Mouse (Mus musculus): Measurements from ENCODE around the gene Acsbg2. TPM values are rescaled to one million over a fixed set of nuclear protein-coding genes. Genes with fewer than 3 reads are reported as not detected.
"Not testable (repeated sequence)": the region's sequence is repeated elsewhere in the genome, so short reads cannot be mapped to it uniquely, and the experiment has no call there.

The Acsbg2 gene
- polyA plus RNA-seq (2012; ENCODE audit: insufficient read depth, insufficient read length, missing spikeins) = not detected in 2 replicates

GRCm38 (mm10) chr17:56874237-56874636 is at the start of gene Acsbg2:
TSS of gene Acsbg2 (minus strand) at chr17:56874447.
- Histone ChIP-seq H3K4me3 (ENCODE audit: insufficient read depth, low read length) (no peak within 1 kb of the TSS), H3K4me1 (ENCODE audit: control insufficient read depth, insufficient read depth, low read length) (no peaks in the 10 kb centered on the region), H3K27ac (ENCODE audit: insufficient read depth, low read depth, low read length) (no peak within 1 kb of the TSS)
- TF ChIP-seq CTCF (IDR thresholded peaks at IDR 0.05; ENCODE audit: low read depth, low read length) (no peak), POLR2A (IDR thresholded peaks at IDR 0.05; ENCODE audit: borderline replicate concordance, low read depth, low read length) (no peak)

GRCm38 (mm10) chr17:56919725-56920124 is 45.5 kb upstream of the Acsbg2 start:
- H3K4me1 ChIP-seq (ENCODE audit: control insufficient read depth, insufficient read depth, low read length) = no peaks in the 10 kb centered on the region
- H3K4me3 ChIP-seq (ENCODE audit: insufficient read depth, low read length) = no peak overlapping the region
- H3K27ac ChIP-seq (ENCODE audit: insufficient read depth, low read depth, low read length) = no peak overlapping the region
- TF ChIP-seq POLR2A (IDR thresholded peaks at IDR 0.05; ENCODE audit: borderline replicate concordance, low read depth, low read length) (no peak), CTCF (IDR thresholded peaks at IDR 0.05; ENCODE audit: low read depth, low read length) (no peak)

- Histone ChIP-seq H3K4me1 (ENCODE audit: control insufficient read depth, insufficient read depth, low read length) (no peaks in the 10 kb centered on the region), H3K27ac (ENCODE audit: insufficient read depth, low read depth, low read length) (no peak overlapping the region), H3K4me3 (ENCODE audit: insufficient read depth, low read length) (no peak overlapping the region)
- TF ChIP-seq POLR2A (IDR thresholded peaks at IDR 0.05; ENCODE audit: borderline replicate concordance, low read depth, low read length) (no peak), CTCF (IDR thresholded peaks at IDR 0.05; ENCODE audit: low read depth, low read length) (no peak)
Observed at GRCm38 (mm10) chr17:56917166-56917565, 42.9 kb upstream of the Acsbg2 start.

- no peaks in the 10 kb centered on the region for H3K4me1 ChIP-seq (ENCODE audit: control insufficient read depth, insufficient read depth, low read length)
Observed at GRCm38 (mm10) chr17:56913444-56913843, 39.2 kb upstream of the Acsbg2 start.

GRCm38 (mm10) chr17:56913023-56913422 is 38.8 kb upstream of the Acsbg2 start:
- no peak overlapping the region for H3K27ac ChIP-seq (ENCODE audit: insufficient read depth, low read depth, low read length)
- no peak for TF ChIP-seq CTCF (IDR thresholded peaks at IDR 0.05; ENCODE audit: low read depth, low read length)
- no peak for TF ChIP-seq POLR2A (IDR thresholded peaks at IDR 0.05; ENCODE audit: borderline replicate concordance, low read depth, low read length)
- H3K4me1 ChIP-seq (ENCODE audit: control insufficient read depth, insufficient read depth, low read length) = no peaks in the 10 kb centered on the region
- no peak overlapping the region for H3K4me3 ChIP-seq (ENCODE audit: insufficient read depth, low read length)

More at GRCm38 (mm10) chr17:56913444-56913843, 39.2 kb upstream of the Acsbg2 start:
- Histone ChIP-seq H3K4me3 (ENCODE audit: insufficient read depth, low read length) (no peak overlapping the region), H3K27ac (ENCODE audit: insufficient read depth, low read depth, low read length) (no peak overlapping the region)
- TF ChIP-seq CTCF (IDR thresholded peaks at IDR 0.05; ENCODE audit: low read depth, low read length) (no peak), POLR2A (IDR thresholded peaks at IDR 0.05; ENCODE audit: borderline replicate concordance, low read depth, low read length) (no peak)

- H3K4me1 ChIP-seq (ENCODE audit: control insufficient read depth, insufficient read depth, low read length) = peaks cover 12% of the 10 kb centered on the region
- not testable (repeated sequence) for H3K4me3 ChIP-seq (ENCODE audit: insufficient read depth, low read length); H3K27ac ChIP-seq (ENCODE audit: insufficient read depth, low read depth, low read length)
Observed at GRCm38 (mm10) chr17:56909764-56910163, 35.5 kb upstream of the Acsbg2 start.

- Histone ChIP-seq H3K4me1 (ENCODE audit: control insufficient read depth, insufficient read depth, low read length) (peaks cover 12% of the 10 kb centered on the region), H3K27ac (ENCODE audit: insufficient read depth, low read depth, low read length) (no peak overlapping the region), H3K4me3 (ENCODE audit: insufficient read depth, low read length) (no peak overlapping the region)
- TF ChIP-seq POLR2A (IDR thresholded peaks at IDR 0.05; ENCODE audit: borderline replicate concordance, low read depth, low read length) = no peak
- no peak for TF ChIP-seq CTCF (IDR thresholded peaks at IDR 0.05; ENCODE audit: low read depth, low read length)
Observed at GRCm38 (mm10) chr17:56907887-56908286, 33.6 kb upstream of the Acsbg2 start.

GRCm38 (mm10) chr17:56907096-56907495 is 32.8 kb upstream of the Acsbg2 start:
- no peak overlapping the region for H3K27ac ChIP-seq (ENCODE audit: insufficient read depth, low read depth, low read length)
- TF ChIP-seq POLR2A (IDR thresholded peaks at IDR 0.05; ENCODE audit: borderline replicate concordance, low read depth, low read length) = no peak
- TF ChIP-seq CTCF (IDR thresholded peaks at IDR 0.05; ENCODE audit: low read depth, low read length) = no peak
- H3K4me1 ChIP-seq (ENCODE audit: control insufficient read depth, insufficient read depth, low read length) = peaks cover 12% of the 10 kb centered on the region
- H3K4me3 ChIP-seq (ENCODE audit: insufficient read depth, low read length) = no peak overlapping the region

- no peak overlapping the region for H3K4me3 ChIP-seq (ENCODE audit: insufficient read depth, low read length)
- TF ChIP-seq CTCF (IDR thresholded peaks at IDR 0.05; ENCODE audit: low read depth, low read length) = no peak
- H3K4me1 ChIP-seq (ENCODE audit: control insufficient read depth, insufficient read depth, low read length) = peaks cover 12% of the 10 kb centered on the region
- H3K27ac ChIP-seq (ENCODE audit: insufficient read depth, low read depth, low read length) = no peak overlapping the region
Observed at GRCm38 (mm10) chr17:56906166-56906565, 31.9 kb upstream of the Acsbg2 start.

GRCm38 (mm10) chr17:56902698-56903097 is 28.5 kb upstream of the Acsbg2 start:
- no peak overlapping the region for H3K4me3 ChIP-seq (ENCODE audit: insufficient read depth, low read length)
- H3K4me1 ChIP-seq (ENCODE audit: control insufficient read depth, insufficient read depth, low read length) = peaks cover 10% of the 10 kb centered on the region
- H3K27ac ChIP-seq (ENCODE audit: insufficient read depth, low read depth, low read length) = no peak overlapping the region
- TF ChIP-seq POLR2A (IDR thresholded peaks at IDR 0.05; ENCODE audit: borderline replicate concordance, low read depth, low read length) (no peak), CTCF (IDR thresholded peaks at IDR 0.05; ENCODE audit: low read depth, low read length) (no peak)

GRCm38 (mm10) chr17:56897630-56898195 is 23.5 kb upstream of the Acsbg2 start:
- Histone ChIP-seq H3K4me1 (ENCODE audit: control insufficient read depth, insufficient read depth, low read length) (no peaks in the 10 kb centered on the region), H3K4me3 (ENCODE audit: insufficient read depth, low read length) (no peak overlapping the region), H3K27ac (ENCODE audit: insufficient read depth, low read depth, low read length) (no peak overlapping the region)
- no peak for TF ChIP-seq POLR2A (IDR thresholded peaks at IDR 0.05; ENCODE audit: borderline replicate concordance, low read depth, low read length)
- peak; percentile 67 for TF ChIP-seq CTCF (IDR thresholded peaks at IDR 0.05; ENCODE audit: low read depth, low read length)

Data from bone marrow macrophage, adult 2 months (primary cell).